ENCODE assay signal across 30 mouse cellular contexts in the genomic region with DNA sequence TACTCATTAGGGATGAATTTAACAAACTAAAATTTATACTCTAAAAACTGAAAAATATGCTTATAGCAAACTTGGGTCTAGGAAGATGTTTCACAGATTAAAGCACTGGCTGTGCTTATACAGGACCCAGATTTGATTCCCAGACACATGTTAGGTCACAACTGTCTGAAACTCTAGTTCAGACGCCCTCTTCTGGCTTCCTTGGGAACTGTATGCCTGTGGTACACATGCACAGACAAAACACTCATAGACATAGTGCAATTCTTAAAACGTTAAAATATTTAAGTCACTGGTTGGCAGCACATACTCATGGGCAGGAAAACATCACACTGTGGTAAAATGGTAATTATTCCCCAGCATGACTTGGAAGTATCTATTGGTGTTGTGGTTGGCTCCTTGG.
DNase-seq lines count a peak whose midpoint lies in the region; ATAC-seq and TF ChIP-seq lines count a peak whose summit lies in the region.
"Had no signal": no experiment of that assay in that cellular context is flagged by ENCODE, and none has a peak within 500 bp of the region (broad histone marks: within the 10 kb centered on the region; RNA-seq: fewer than 3 reads in every experiment).

No protein-coding gene starts in this region.

- H3K27ac ChIP-seq in forebrain, postnatal 0 days (ENCODE audit: low read depth, low read length) = no peak overlapping the region
- no peak overlapping the region for H3K27ac ChIP-seq in forebrain, embryonic 15.5 days (replicated peaks)
- no peak overlapping the region for H3K27ac ChIP-seq in lung, embryonic 14.5 days (ENCODE audit: low read depth)
- H3K27ac ChIP-seq in ES-E14 (ENCODE audit: insufficient read depth, low read depth, low read length, poor library complexity, severe bottlenecking) = no peak overlapping the region
- H3K27ac ChIP-seq: heart, embryonic 10.5 days; heart, embryonic 15.5 days; hindbrain, embryonic 12.5 days; kidney, postnatal 0 days; limb, embryonic 13.5 days; midbrain, embryonic 10.5 days; midbrain, embryonic 15.5 days; neural tube, embryonic 15.5 days had no signal

- no peaks in the 10 kb centered on the region for H3K4me1 ChIP-seq in forebrain, postnatal 0 days (ENCODE audit: insufficient read depth)
- H3K4me1 ChIP-seq in forebrain, embryonic 15.5 days = no peaks in the 10 kb centered on the region
- no peaks in the 10 kb centered on the region for H3K4me1 ChIP-seq in lung, embryonic 14.5 days (ENCODE audit: insufficient read depth)
- H3K4me1 ChIP-seq in ES-E14 (ENCODE audit: control insufficient read depth in 2 of 2, insufficient read depth in 2 of 2, low read length in 2 of 2, poor library complexity in 1 of 2) = no peaks in the 10 kb centered on the region
- H3K4me1 ChIP-seq: heart, embryonic 10.5 days; heart, embryonic 15.5 days; hindbrain, embryonic 12.5 days; limb, embryonic 13.5 days; midbrain, embryonic 10.5 days; midbrain, embryonic 15.5 days; neural tube, embryonic 15.5 days had no signal

- H3K4me2 ChIP-seq in forebrain, postnatal 0 days (ENCODE audit: low read depth) = no peak overlapping the region
- no peak overlapping the region for H3K4me2 ChIP-seq in forebrain, embryonic 15.5 days (replicated peaks)
- no peak overlapping the region for H3K4me2 ChIP-seq in lung, embryonic 14.5 days
- H3K4me2 ChIP-seq: heart, embryonic 15.5 days; hindbrain, embryonic 12.5 days; limb, embryonic 13.5 days; liver, embryonic 11.5 days; midbrain, embryonic 15.5 days; neural tube, embryonic 15.5 days had no signal

- no peak overlapping the region for H3K4me3 ChIP-seq in forebrain, postnatal 0 days (ENCODE audit: low read depth, low read length)
- no peak overlapping the region for H3K4me3 ChIP-seq in forebrain, embryonic 15.5 days
- no peak overlapping the region for H3K4me3 ChIP-seq in lung, embryonic 14.5 days (ENCODE audit: low read depth, low read length)
- H3K4me3 ChIP-seq in ES-E14 (ENCODE audit: insufficient read depth in 1 of 2, low read depth in 1 of 2, low read length in 2 of 2, poor library complexity in 1 of 2, severe bottlenecking in 1 of 2) = no peak overlapping the region
- H3K4me3 ChIP-seq: erythroblast, embryonic 14.5 days; heart, embryonic 10.5 days; heart, embryonic 15.5 days; hindbrain, embryonic 12.5 days; limb, embryonic 13.5 days; midbrain, embryonic 10.5 days; midbrain, embryonic 15.5 days; neural tube, embryonic 15.5 days had no signal

- no peaks in the 10 kb centered on the region for H3K9me3 ChIP-seq in forebrain, postnatal 0 days (ENCODE audit: low read length)
- H3K9me3 ChIP-seq in forebrain, embryonic 15.5 days = no peaks in the 10 kb centered on the region
- H3K9me3 ChIP-seq in lung, embryonic 14.5 days (ENCODE audit: low read depth, low read length) = no peaks in the 10 kb centered on the region; the same call in 1 of the 2 replicates
- H3K9me3 ChIP-seq in ES-E14 (ENCODE audit: control insufficient read depth, insufficient read depth, low read depth, low read length) = no peaks in the 10 kb centered on the region
- H3K9me3 ChIP-seq: heart, embryonic 10.5 days; heart, embryonic 15.5 days; hindbrain, embryonic 12.5 days; midbrain, embryonic 15.5 days; neural tube, embryonic 15.5 days had no signal

- H3K36me3 ChIP-seq in forebrain, postnatal 0 days (ENCODE audit: insufficient read depth) = no peaks in the 10 kb centered on the region
- no peaks in the 10 kb centered on the region for H3K36me3 ChIP-seq in forebrain, embryonic 15.5 days
- H3K36me3 ChIP-seq in lung, embryonic 14.5 days (ENCODE audit: insufficient read depth) = no peaks in the 10 kb centered on the region
- H3K36me3 ChIP-seq in ES-E14 (ENCODE audit: control insufficient read depth, insufficient read depth, low read length, poor library complexity, severe bottlenecking) = no peaks in the 10 kb centered on the region
- H3K36me3 ChIP-seq: heart, embryonic 10.5 days; heart, embryonic 15.5 days; hindbrain, embryonic 12.5 days; limb, embryonic 13.5 days; midbrain, embryonic 10.5 days; midbrain, embryonic 15.5 days; neural tube, embryonic 15.5 days had no signal

- H3K27me3 ChIP-seq in forebrain, postnatal 0 days (ENCODE audit: insufficient read depth, low read length) = no peaks in the 10 kb centered on the region
- no peaks in the 10 kb centered on the region for H3K27me3 ChIP-seq in forebrain, embryonic 15.5 days
- no peaks in the 10 kb centered on the region for H3K27me3 ChIP-seq in lung, embryonic 14.5 days (ENCODE audit: insufficient read depth, low read length)
- H3K27me3 ChIP-seq: heart, embryonic 15.5 days; hindbrain, embryonic 12.5 days; limb, embryonic 13.5 days; midbrain, embryonic 15.5 days; neural tube, embryonic 15.5 days had no signal

- no peak for DNase-seq in forebrain, postnatal 0 days
- DNase-seq in lung, embryonic 14.5 days = no peak
- DNase-seq in lung, postnatal 36 days = no peak
- DNase-seq in ES-E14 (ENCODE audit: low read depth, low spot score) (peak; percentile 40), adipocyte (ENCODE audit: low spot score) (peak; percentile 11)
- no peak for DNase-seq in gastrocnemius, postnatal 36 days
- DNase-seq: adrenal gland, adult 2 months; adrenal gland, postnatal 36 days; cerebellum, adult 18-20 months; cerebellum, postnatal 10 days; gastrocnemius, postnatal 10 days; kidney, adult 8-10 months; kidney, postnatal 4 days; layer of hippocampus, adult 9-11 months; lung, postnatal 14 days; right cerebral cortex, adult 18-20 months; spleen, adult 18-20 months; thymus, postnatal 25 days had no signal

- intact Hi-C loops in gastrocnemius, postnatal 36 days (cut with DNase I) = no loop called here

- ATAC-seq in forebrain, postnatal 0 days = no peak
- no peak for ATAC-seq in forebrain, embryonic 15.5 days (replicated peaks)
- ATAC-seq in lung, embryonic 14.5 days (ENCODE audit: insufficient read depth) = no peak
- no peak for ATAC-seq in inflammation-experienced regulatory T-cells, adult 6 months
- ATAC-seq: midbrain, embryonic 15.5 days had no signal

- H3K9ac ChIP-seq in forebrain, postnatal 0 days = no peak overlapping the region
- no peak overlapping the region for H3K9ac ChIP-seq in forebrain, embryonic 15.5 days (replicated peaks)
- H3K9ac ChIP-seq in lung, embryonic 14.5 days = no peak overlapping the region
- no peak overlapping the region for H3K9ac ChIP-seq in ES-E14 (ENCODE audit: insufficient read depth, low read depth, low read length, poor library complexity, severe bottlenecking)
- H3K9ac ChIP-seq: heart, embryonic 15.5 days; hindbrain, embryonic 12.5 days; limb, embryonic 13.5 days; midbrain, embryonic 15.5 days; neural tube, embryonic 15.5 days had no signal

- 66% methylated on average over 2 of the region's 2 CpGs for WGBS in forebrain, postnatal 0 days
- 78% methylated on average over 2 of the region's 2 CpGs for WGBS in forebrain, embryonic 15.5 days
- 53% methylated on average over 2 of the region's 2 CpGs for WGBS in lung, embryonic 14.5 days

- TF ChIP-seq CTCF in forebrain, postnatal 0 days (IDR thresholded peaks at IDR 0.05; ENCODE audit: low read depth) = 0 out of 2 replicates have a peak, but pooled peaks have one; percentile 10
- peak; percentile 22; the same call in 1 of the 2 replicates for TF ChIP-seq CTCF in lung, embryonic 14.5 days (IDR thresholded peaks at IDR 0.05; ENCODE audit: low read depth)

- in situ Hi-C loops in ES-E14 (cut with MboI; ENCODE audit: low sequenced_read_pairs in 2 of 2, unreplicated experiment in 2 of 2) = no loop called here

TF ChIP-seq in ES-E14, 5 proteins besides CTCF, POLR2A, EP300 and RAD21:
- TF ChIP-seq ZNF384 (IDR thresholded peaks at IDR 0.05; ENCODE audit: low read depth, low read length) = no peak
- no peak for TF ChIP-seq CHD2 (IDR thresholded peaks at IDR 0.05; ENCODE audit: low read depth, low read length)
- peak; percentile 71; the same call in 1 of the 2 replicates for TF ChIP-seq ZC3H11A (IDR thresholded peaks at IDR 0.05; ENCODE audit: borderline replicate concordance, low read depth, low read length)
- no peak for TF ChIP-seq HCFC1 (IDR thresholded peaks at IDR 0.05; ENCODE audit: borderline replicate concordance, insufficient read depth, low read length)

Comparison
In these comparisons a context has a peak if more than half of its experiments do, and no peak if none do; other contexts are left out.
1. DNase-seq: peak in ES-E14 (single experiment) and adipocyte (single experiment); none in forebrain, postnatal 0 days (single experiment), lung, embryonic 14.5 days (single experiment), lung, postnatal 36 days (single experiment) and gastrocnemius, postnatal 36 days (0 of 2).